Mouse (Mus musculus): ENCODE measurements at regions not wholly inside any gene's neighbourhood (a gene's known extent, or its start where the extent isn't known, plus 50 kb on each side); places are given as distances from the start of the nearest gene placed in this dataset.

DNA sequence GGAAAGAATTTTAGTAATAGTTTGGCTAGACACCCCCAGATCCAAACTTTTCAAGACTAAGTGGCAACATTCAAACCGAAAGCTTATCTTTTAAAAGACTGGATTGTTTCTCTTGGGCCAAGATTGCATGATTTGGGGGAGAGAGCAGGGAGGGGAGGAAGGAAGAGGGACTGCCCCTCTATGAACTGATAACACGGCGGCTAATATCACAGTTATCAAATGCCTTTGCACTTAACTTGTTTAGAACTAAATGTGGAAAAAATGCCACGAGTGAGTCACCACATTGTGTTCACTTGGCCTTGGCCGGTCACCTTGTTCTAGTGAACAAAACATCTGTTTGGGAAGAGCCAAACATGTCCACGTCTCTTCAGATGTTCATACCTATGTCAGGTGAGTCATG is 92.3 kb downstream of the Tes start:
- DNase-seq (ENCODE audit: low spot score in 2 of 2) = no peak

DNA sequence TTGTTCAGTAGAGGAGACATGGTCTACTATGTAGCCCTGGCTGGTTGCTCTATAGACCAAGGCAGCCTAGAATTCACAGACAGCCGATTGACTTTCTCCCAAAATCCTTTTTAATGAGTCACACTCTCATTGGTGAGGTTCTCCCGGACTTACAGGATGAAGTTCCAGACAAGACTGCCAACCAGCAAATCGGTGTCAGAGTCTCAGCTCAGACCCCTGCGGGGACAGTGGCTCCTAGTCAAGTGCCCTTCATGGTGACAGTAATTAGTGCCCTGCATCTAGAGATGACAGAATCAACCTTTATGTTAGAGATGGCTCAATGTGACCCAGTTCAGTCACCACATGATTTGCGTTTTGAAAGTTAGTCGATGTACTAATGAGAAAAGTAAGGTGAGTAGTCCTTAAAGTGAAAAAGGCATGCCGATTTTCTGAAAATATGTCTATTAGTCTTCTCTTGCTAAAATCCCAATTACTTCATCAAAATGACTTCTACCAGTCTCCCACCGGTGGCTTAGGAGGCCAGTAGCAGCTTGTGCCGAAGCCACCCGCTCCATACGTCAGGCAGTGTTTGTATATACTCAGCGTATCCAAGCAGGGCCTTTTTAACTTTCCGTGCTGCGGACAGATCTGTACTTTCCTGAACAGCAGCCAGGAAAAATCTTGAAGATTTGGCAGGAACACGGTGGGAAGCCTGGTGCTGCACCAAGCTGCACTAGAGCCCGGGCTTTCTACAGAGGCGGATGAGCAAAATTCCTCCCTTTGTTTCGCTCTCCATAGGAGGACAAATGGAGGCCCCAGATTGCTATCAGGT is 105.2 kb downstream of the Tes start:
- no peak for DNase-seq (ENCODE audit: low spot score in 2 of 2)

DNA sequence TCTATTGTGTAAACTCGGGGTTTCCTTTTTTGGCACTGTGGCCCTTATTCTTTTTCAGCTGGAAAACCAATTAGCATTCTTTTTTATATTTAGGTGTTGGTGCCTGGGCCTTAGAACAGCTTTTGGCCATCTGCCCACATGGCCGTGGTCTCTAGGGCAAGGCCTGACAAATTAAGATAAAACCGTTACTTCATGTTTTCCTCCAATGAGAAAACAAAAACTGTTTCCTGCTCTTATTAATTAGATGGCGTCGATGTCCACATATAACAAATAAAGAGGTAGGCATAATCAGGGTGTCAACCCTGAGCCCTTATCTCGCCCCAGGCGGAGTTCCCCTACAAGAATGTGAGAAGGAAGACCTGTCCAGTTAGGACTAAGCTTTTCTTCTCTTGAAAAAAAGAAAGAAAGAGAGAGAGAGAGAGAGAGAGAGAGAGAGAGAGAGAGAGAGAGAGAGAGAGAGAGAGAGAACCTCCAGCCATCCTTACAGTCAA is 105.9 kb downstream of the Tes start:
- DNase-seq (ENCODE audit: low spot score in 2 of 2) = no peak

DNA sequence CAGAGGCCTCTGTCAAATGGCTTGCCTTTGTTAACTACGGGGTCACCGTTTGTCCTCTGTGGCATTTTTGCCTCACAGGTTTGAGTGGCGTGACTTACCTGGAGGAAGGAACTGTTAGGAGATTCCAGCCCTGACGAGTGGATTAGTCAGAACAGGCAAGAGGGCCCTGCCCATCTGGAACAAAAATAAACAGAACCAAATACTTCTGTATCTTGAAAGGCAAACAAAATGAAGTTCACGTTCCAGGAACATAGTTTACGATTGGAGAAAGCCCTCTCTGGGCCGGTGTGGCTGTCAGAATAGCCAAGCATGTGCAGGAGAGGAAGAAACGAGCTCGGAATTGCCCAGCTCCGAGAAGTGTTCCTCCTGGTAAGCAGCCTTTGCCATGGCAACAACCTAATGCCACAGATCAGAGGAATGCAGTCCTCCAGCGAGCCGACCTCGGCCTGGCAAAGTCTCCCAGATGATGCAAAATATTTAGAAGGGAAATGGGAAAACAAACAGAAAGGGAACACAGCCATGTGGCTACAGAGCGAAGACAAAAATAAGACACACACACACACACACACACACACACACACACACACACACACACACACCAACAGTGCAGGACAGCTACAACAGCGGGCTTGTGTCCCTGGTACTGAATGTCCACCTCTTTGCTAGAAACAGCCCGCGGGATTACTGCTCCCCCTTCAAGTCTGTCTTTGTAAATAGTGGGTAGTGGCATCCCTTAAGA is 106.5 kb downstream of the Tes start:
- peak in 1 of 2 experiments; percentile 16 for DNase-seq (ENCODE audit: low spot score in 2 of 2)

DNA sequence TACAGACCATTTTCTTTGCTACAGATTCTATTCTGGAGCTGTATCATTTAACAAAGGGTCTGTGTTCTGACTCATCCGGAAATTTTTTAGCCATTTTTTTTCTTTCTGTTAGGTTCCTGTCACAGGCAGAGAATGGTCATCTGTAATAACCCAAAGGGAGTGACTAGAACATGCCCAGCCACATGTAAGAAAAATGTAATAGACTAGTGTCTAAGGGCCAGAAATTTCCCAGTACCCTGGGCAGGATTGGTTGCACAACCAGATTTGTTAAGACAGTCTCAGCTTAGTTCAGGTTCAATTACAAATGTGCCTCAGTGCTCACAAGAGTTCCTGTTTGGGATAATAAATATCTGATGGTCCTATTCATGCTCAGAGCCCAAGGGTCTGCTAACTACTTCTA is 107.1 kb downstream of the Tes start:
- DNase-seq (ENCODE audit: low spot score in 2 of 2) = no peak

DNA sequence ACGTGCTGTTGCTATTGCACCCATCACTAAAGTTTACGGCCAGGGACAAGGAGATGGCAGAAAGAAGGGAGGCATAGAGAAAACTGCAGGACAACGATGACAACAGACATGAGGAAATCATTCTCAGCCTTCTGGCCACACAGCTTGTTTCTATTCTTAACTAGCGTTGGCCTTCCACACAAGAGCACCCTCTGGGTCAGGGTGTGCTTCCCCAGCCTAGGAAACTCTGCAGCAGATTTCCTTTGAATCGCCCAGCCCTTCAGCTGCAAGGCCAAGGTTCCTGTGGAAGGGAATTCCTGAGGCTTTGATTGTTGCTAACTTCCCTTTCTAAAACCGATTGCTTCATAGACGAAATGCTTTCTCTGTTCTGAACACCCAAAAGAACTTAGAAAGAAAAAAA is 103.8 kb upstream of the Cav2 start:
- DNase-seq (ENCODE audit: low spot score in 2 of 2) = no peak

DNA sequence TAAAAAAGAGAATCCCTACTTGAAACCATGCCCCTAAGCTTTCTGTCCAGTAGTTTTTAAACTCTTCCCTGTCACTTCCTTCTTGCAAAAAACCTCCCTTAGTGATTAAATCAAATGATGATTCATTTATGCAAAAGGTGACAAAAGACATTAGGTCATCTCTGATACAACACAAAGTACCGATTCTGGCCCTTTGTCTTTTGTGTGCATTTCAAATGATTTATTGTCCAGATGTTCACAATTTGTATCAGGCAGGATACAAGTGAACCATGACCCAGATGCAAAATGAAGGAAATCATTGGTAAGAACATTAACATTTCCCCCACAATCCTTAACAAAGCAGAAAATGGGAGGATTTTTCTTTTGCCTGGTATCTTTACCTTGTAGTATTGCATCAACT is 101.5 kb upstream of the Cav2 start:
- no peak for DNase-seq (ENCODE audit: low spot score in 2 of 2)

DNA sequence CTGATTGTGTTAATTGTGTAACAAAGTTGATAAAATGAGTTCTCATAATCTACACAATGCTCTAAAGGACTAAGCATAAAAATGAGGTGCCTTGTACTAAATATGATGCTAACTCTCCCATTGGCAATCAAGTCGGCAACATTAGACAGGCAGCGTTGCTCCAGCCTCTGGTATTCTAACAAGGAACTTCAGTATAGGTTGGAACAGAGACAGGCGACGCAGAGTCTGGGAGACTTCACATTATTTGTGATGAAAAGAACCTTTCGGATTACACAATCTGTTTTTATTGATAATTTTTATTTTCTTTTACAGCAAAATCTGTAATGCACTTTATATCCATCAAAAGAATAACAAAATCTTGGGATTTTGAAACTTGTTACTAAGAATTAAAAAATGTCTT is 94.4 kb upstream of the Cav2 start:
- no peak for DNase-seq (ENCODE audit: low spot score in 2 of 2)

DNA sequence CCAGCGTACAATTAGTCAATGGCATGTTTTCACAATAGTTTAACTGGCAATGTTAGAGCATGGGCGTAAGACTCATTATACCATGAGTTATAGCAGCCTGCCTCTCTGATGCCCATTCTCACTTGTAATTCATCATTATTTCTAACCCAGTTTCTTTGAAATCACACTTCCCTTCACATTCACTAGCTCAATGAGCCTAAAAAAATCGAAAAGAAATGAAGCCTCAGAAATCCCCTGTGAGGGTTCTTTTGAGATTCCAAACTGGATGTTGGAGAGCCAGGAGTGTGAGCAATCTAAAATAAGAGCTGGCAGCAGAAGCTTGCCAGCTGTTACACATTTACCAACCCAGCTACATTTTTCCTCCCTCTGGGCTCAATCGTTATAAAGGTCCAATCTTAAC is 93.9 kb upstream of the Cav2 start:
- peak in 1 of 2 experiments; percentile 18 for DNase-seq (ENCODE audit: low spot score in 2 of 2)

DNA sequence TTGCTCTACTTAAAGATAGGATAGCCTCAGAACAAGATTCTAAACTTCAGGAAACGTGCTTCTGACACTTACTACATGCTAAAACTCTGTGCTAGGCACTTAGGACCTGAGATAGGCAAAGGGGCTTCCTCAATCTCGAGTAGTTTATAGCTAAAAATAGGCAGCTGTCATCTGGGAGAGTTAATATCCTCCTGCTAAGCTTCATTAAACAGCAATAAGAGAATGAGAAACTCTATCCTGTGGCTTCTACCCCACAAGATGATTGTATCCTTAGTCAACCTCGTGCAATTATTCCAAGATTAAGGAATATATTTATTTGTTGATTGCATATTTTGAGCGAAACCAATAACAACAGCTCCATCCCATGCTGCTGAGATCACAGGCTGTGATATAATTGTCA is 85.4 kb upstream of the Cav2 start:
- DNase-seq (ENCODE audit: low spot score in 2 of 2) = no peak

DNA sequence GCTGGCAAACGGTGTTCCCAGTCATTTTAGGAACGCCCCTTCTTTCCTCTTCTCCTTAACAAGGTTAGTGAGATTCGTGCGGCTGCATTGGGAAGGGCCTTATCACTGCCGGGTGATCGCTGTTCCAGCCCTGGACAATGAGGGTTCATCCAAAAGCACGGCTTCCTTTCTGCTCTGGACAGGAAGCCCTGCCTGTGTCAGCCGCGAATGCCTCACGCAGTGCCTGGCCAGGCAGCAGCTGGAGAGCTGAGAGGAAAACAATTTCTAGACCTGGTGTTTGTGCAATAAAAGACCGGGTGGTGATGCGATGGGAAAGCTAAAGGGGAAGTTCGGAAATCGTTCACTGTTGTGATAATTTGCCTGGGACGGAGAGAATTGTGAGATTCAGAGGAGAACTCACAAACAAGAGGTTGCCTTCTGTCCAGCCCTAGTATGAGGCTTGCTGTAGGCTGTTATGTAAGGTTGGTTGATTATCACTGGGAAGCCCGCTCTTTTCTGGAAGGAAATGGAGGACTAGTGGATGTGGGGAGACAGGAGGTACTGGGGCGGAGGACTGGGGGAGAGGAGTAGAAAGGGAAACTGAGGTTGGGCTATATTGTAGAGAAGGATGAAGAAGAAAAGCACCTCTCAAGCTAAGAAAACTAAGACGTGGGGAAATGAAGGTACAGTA is 83.1 kb upstream of the Cav2 start:
- no peak for DNase-seq (ENCODE audit: low spot score in 2 of 2)

DNA sequence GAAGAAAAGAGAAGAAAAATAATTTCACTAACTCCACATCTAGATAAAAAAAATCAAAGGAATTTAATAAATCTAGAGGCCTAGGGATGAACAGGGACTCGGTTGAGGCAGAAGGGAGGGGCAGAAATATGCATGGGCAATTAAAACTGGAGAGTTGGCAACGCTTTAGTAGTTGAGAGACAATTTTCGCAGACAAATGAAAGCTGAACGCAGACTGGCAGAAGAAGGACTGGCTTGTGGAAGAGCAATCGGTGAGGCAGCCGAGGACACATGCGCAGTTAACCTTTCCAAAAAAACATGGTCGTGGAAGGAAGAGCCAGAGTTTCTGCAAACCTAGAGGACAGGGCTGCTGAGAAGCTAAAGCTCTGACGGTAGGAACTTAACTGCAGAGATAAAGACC is 82.1 kb upstream of the Cav2 start:
- no peak for DNase-seq (ENCODE audit: low spot score in 2 of 2)

DNA sequence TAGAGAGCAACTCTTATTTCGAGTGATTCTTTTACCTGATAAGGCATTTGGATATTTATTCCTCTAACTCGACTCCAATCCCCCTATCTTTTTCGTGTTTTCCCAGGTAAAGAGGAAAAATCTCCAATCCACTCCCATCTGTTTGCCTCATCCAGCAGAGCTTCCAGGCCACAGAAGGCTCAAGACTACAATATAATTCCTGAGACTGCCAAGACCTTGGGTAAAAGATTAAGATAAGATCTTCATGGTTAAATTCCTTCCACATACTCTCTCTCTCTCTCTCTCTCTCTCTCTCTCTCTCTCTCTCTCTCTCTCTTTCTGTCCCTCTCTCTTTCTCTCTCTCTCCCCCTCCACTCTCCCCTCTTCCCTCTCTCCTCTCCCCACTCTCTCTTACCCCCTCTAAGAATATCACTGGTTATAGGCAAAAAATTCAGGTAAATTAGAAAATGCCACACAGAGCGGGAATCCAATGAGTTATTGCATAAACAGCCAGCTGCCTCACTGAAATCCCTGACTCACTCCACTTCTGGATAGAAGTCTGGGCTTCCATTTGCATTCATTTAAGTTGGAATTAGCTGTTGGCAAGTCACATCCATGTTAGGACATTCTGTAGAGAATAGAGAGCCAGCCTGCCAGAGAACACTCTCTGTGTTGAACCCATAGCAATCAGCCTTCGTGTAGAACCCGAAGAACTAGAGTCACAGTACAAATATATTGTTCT is 78.9 kb upstream of the Cav2 start:
- DNase-seq (ENCODE audit: low spot score in 2 of 2) = no peak

DNA sequence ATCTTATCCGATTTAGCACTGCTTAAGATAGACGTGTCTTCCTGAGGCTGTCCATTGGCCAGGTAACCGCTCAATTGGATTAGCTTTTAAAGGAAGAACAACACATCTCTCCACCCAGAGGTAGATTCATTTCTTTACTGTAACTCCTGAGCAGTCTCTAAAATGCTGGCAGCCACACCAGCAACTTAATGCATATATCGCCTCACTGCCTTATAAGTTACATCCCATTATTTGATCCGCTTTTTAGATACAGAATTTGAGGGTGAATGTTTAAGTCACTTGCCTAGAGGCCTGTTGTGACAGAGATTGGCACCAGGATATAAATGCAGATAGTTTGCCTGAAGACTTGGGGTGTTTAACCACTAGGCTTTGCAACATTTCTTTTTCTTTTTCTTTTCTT is 77.7 kb upstream of the Cav2 start:
- DNase-seq (ENCODE audit: low spot score in 2 of 2) = no peak

DNA sequence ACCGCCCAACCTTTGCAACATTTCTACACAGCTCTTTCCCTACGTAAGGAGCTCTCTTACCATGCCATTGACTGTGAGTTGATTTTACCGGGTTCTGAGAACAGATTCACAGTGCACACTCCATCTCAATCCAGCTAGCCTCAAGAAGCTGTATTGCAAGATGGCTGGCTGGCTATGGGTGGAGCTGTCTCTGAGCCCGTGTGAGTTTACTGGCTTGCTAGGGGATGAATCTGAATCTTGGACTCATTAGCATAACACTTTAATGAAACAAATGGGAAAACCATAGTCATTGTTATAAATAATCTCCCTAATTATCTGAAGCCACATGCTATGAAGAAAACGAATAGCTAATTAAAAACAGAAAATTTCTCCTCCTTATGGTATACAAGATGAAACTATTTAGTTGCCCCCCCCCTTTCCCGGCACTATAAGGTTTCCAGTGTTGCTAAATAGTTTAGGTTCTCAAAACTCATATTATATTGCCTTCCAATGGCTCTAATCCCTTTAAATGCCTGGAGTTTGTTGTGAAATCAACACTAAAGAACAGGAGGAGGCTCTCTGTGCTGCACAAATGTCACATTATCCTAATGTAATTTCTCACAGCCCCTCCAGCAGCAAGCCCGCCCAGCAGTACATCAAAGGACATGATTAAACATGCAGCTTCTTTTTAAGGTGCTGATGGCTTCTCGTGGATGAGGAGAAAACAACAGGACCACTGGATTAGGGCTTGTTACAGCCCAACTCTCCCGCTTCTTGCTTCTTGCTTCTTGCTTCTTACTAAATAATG is 76.9 kb upstream of the Cav2 start:
- no peak for DNase-seq (ENCODE audit: low spot score in 2 of 2)

DNA sequence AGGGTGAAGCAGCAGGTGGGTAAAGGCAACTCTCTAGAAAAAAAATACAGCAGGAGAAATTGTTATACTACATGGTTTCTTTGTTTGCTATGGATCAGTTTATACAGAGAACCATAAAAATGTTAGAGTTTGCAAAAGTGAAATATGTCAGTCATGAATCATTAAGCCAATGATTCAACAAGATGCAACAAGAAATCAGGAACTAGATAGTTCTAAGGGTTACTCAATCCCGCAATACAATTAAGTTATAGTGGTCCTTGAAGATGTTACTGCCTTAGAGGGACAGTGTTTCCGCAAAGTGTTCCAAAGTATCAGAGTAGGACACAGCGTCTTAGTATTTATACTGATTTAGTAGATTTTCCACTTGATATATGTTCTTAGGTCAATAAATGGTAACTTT is 74.1 kb upstream of the Cav2 start:
- no peak for DNase-seq (ENCODE audit: low spot score in 2 of 2)

DNA sequence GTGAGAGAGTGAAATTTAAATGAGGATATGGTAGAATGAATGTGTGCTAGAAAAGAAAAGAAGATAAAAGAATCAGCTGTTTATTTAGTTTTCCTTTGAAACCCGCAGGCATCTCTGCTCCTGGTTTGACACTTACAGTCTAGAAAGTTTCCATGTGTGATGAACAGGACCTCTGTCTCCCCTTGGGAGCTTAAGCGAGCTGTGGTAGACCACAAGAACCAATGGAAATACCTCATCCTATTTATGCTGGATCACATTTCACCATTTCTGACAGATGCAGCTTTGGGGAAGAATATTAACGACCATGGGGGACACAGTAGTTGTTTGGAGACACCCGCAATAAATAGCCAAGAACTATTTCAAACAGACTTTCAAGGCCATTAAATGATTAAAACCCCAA is 71.2 kb upstream of the Cav2 start:
- no peak for DNase-seq (ENCODE audit: low spot score in 2 of 2)

DNA sequence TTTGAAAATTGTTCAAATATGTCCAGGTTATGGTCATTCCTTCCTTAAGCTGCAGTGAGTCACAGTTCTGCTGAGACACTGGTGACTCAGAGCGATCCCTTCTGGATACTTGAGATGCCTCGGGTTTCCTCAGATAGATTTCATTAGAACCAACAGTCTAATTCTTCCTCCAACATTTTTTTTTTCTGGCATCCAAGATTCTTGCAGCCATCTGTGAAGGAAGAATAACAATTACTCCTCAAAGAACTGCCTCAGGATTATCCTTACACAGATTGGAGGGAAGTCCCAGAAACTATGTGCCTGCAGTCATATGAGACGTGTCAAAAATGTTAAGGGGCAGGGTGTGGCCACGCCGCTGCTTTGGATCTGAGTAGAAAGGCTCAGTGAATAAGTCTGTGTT is 69.6 kb upstream of the Cav2 start:
- peak in 1 of 2 experiments; percentile 36 for DNase-seq (ENCODE audit: low spot score in 2 of 2)

DNA sequence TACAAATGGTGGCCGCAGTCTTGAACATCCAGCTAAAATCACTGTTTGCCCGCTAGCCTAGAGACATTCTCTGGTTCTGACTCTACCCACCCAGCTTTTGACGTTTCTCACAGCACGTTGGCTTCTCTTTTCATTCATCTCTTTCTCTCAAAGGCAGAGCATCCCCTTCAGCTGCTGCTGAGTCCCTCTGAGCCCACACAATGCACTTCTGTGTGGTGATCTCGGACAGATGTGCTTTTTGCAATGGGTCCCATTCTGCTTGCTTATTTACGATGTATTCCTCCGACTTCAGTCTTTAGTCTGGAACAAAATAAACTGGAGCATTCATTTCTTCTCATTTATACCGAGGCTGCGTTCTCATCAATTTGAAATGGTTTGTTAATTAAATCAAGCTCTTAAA is 66.2 kb upstream of the Cav2 start:
- no peak for DNase-seq (ENCODE audit: low spot score in 2 of 2)

DNA sequence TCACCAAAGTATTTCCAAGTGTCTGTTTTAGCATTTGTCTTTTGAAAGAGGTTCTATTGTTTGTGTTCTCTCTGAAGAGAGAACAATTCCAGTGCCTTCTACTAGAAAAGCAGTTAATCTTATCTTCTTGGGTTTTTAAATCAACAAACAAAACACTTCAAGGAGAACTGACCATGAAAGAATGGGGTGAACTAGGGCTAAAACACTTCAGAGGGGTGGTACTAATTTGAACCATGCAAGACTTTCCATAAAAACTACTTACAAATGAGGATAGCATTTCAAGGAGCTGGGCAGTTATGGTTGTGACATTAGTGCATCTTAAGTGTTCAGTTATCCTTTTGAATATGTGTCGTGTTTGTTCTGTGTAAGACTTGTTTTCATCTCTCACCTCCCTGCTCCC is 64.5 kb upstream of the Cav2 start:
- no peak for DNase-seq (ENCODE audit: low spot score in 2 of 2)

DNA sequence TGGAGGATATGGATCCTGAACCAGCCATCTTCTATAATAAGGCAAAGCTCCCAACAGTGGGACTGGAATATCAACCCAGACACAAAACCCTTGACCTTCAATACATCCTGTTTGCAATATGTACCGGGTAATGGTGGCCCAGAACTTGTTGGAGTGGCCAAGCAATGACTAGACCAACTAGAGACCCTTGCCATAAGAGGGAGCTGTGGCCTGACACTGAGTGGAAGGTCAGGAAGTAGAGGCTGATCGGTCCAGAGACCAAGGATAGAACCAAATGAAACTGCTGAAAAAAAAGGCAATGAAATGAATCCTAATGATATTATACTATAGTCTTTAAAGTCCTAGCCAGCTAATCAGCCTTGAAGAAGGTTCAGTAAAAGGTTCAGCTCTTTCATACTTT is 57.2 kb upstream of the Cav2 start:
- DNase-seq (ENCODE audit: low spot score in 2 of 2) = no peak

Data from left cerebral cortex, adult 8-10 months (tissue).